Mouse (Mus musculus) skeletal muscle tissue, adult 2 months (tissue): ENCODE results near the gene Slc44a5.
"Not testable (repeated sequence)": the region's sequence is repeated elsewhere in the genome, so short reads cannot be mapped to it uniquely, and the experiment has no call there.

ENCODE experiments used
- DNase-seq: peaks from one replicate; pipeline ENCODE4 v3.0.0-alpha.2; 2012; ENCODE audit warnings: low read depth, low spot score

The Slc44a5 gene

GRCm38 (mm10) chr3:154101671-154102070, 128.4 kb downstream of the Slc44a5 start:
- no peak for DNase-seq

DNA sequence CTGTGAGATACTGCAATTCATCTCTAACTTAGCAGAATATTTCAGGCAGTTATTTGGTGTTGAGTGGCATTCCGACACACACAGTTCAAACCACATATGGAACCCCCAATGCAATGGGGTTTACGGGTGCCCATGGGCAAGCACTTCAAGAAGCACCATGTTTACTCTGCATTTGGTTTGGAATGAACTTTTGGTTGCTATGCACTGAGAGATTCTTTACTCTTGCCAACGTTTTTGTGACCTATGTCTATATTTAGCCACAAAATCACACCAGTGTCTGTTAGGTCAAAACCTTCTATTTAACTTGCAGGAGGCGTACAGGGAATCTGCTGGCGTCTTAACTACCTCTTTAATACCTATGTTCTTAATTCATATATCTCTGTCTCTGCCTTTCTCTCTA, 137.3 kb downstream of the Slc44a5 start:
- no peak for DNase-seq

DNA sequence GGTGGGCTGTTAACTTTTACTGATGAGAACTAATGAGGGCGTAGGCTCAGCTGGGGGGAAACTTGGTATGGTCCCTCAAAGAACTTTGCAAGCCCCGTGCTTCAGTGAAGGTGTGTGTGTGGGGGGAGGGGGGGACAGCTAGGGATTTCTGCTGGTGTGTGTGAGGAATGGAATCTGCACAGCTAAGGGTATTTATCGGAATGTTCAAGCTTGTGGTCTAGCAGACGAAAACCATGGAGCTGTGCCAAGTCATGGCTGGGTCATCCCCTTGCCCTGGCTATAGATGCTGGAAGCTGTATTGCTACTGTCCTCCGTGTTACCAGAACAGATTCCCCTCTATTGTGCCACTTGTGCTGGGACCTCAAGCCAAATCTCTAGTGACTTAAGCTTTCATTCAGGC, 138.0 kb downstream of the Slc44a5 start:
- no peak for DNase-seq

DNA sequence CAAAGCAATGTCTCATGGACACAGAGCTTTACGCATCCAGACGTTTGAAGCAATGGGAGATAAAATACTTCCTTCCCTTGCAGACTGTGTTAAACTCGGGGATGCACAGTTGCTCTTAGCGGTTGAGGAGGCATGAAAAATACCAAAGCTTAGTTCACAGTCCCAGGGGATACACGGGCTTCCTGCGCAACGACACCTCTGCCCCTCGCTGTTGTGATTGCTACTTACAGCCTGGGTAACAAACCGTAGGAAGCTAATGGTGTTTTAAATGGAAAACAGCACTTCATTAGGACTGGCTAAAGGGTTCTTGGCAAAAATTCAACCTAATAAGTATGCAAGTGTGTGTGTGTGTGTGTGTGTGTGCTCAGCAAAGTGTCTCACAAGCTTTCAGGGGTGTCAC, 141.8 kb downstream of the Slc44a5 start:
- no peak for DNase-seq

DNA sequence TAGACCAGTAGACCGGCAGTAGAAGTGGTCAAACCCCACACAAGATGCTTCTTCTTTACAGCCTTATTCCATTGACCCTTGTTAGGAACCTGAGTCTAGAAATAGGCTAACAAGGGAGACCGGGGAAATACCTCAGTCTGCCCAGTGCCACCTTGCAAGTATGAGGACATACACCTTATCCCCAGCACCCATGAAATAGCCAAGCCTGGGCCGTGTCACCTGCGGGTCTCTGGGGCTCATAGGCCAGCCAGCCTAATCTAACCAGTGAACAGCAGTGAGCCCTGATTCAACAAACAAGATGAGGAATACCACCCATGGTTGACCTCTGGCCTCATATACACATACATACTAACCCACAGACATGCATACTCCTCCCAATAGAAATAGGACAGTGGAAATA, 142.2 kb downstream of the Slc44a5 start:
- DNase-seq, result no peak

GRCm38 (mm10) chr3:154116000-154116399, 142.8 kb downstream of the Slc44a5 start:
- no peak for DNase-seq

DNA sequence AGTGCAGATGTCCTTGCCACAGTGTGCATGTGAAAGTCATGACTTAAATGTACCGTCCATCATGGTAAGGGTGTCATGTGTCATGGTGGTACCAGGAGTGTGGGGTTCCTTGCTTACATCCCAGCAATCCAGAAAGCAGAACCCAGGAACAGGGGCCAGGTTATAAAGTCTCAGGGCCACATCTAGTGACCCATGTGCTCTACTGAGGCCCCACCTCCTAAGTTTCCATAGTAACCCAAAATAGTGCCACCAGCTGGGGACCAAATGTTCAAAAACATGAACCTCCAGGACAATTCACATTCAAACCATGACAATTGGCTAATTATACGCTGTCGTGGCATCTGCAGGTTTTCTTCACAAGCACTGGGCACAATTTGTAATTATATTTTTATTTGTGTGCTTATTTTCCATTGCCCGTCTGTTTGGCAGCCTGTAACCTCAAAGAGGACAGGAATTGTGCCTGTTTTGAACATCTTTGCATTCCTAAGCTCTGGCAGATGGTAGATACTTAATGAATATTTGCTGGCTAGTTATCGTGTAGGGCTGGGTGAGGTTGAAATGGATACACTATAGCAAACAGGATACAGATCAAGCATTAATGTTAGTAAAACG, 145.9 kb downstream of the Slc44a5 start:
- DNase-seq, result no peak

GRCm38 (mm10) chr3:154122531-154122930, 149.3 kb downstream of the Slc44a5 start:
- no peak for DNase-seq

DNA sequence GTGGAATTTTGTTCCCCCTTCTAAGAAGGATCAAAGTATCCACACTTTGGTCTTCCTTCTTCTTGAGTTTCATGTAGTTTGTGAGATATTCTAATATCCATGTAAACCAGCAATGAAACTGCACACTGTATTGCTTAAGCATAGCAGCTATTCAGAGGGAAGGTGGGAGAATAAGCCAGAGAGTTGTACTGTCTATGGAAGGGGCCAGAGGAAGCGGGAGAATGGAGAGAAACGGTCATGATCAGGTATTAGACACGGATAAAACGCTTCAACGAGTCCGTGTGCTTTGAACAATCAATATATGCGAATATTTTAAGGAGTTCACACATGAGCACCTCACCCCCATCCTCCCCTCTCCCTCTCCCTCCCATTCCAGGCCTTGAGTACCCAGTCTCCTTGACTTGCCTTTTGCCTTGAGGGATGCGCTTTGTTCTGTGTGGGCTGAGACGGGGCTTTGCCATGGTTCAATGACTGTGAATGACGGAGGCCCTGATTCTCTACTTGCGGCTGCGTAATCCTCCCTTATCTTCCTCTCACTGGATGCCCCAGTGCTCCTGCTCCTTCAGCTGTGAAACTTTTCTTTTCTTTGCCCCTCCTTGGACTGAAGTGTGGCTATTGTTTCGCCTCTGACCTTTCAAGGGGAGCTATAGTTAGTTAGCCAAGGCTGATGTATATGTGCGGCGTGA, 151.8 kb downstream of the Slc44a5 start:
- no peak for DNase-seq

DNA sequence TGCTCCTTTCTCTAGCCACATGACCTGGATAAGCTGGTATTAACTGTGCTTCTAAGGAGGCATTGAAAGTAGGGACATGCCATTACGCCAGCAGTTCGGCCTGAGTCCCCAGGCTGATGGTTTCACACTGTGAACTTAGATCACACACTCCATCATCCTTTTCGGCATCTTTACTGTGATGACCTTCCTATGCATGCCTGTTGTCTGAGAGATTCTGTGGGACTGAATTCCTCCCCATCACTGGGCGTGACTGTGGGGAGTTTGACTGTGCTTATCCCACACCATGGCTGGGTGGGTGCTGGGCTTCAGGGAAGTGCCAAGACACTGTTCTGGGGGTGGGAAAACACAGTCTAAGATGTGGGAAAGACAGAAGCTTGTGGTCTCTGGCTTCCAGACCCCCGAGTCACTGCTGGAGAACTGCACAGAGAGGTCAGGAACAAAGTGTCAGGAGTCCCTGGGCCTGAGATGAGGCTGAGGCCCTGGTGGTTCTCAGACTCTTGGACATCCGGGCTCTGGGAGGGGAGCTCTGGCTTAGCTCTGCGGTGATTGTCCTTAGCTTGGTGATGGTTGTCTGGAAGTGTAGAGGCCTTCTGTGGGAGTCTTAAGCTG, 152.6 kb downstream of the Slc44a5 start:
- DNase-seq, result no peak

DNA sequence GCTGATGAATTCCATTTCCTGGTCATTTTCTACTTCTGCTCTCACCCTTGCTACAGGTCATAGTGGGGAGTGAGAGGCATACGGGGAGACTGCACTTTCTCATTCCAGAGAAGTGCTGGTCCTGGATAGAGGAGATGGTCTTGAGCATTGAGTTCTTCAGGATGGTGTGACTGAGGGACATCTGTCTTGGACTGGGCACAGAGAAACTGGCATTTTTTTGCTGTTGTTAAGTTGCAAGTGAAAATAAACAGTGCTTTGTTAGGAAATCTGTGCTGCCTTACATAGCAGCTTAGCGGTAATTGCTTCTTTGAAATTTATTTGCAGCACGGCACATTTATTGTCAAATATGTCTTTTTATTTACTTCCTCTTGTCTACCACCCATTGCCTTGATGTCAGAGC, 154.0 kb downstream of the Slc44a5 start:
- DNase-seq, result no peak

GRCm38 (mm10) chr3:154129036-154129435, 155.8 kb downstream of the Slc44a5 start:
- DNase-seq, result no peak

DNA sequence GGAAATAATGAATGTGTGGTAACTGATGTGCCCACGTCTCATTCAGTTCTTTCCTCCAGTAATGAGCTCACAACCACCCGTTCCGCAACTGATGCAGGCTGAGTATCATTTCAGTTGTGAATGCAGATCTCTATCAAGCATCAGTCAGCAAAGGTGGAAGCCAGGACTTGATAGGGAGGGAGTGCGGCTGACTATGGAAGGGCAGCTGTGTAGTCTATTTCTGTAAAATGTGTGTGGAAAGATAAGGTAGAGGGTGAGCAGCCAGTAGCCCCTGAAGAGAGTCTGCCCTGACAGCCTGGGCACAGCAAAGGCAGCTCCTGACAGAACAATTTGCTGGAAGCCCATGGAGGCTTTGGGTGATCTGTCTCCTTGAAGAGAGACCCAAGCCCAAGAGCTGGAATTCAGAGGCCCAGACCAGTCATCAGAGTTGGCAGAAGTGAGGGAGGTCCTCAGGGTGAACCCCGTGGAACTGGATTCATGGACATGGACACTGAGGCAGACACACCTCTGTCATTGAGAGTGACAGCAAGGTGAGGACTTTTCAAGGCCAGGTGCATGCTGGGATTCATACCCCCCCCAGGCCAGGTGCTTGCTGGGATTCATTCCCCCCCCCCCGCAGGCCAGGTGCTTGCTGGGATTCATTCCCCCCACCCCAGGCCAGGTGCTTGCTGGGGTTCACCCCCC, 157.3 kb downstream of the Slc44a5 start:
- no peak for DNase-seq

- DNase-seq, result no peak
These were observed 160.8 kb downstream of the Slc44a5 start for GRCm38 (mm10) chr3:154133986-154134385.

- no peak for DNase-seq
These were observed 161.5 kb downstream of the Slc44a5 start for GRCm38 (mm10) chr3:154134701-154135100.

DNA sequence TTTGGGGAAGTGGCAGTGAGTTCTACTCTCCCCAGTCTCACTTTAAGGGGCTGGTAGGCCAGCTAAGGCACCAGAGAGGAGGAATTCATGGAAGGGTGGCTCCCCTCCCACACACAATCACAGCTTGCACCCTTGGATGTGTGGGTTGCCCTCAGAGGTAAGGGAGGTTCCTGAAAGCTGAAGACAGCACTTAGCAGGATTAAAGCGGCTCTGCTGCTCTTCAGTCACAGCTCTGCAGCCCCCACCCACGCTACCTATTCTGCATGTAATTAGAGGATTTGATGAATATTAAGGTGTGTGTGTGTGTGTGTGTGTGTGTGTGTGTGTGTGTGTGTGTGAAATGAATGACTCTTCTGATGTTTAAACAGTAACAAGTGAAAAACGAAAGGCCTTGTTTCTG, 163.3 kb downstream of the Slc44a5 start:
- no peak for DNase-seq

- DNase-seq, result no peak
These were observed 168.1 kb downstream of the Slc44a5 start for GRCm38 (mm10) chr3:154141346-154141745.

GRCm38 (mm10) chr3:154142618-154143017, 169.4 kb downstream of the Slc44a5 start:
- DNase-seq, result no peak

DNA sequence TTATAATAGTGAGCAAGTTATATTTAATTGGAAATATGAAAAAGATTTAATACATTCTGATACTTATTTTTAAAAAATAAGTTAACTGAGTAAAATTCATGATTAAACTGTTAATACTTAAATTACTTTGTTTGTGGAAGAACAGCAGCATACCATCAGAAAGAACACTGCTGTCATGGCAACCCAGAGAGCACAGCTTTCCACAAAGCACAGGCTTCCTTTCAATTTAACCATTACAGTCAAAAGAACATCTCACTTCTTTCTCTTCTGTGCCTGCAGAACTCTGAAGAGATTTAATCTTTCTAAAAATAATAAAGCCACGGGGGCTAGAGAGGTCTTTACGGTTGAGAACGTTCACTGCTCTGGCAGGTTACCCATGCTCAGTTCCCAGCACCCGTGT, 172.5 kb downstream of the Slc44a5 start:
- no peak for DNase-seq

- DNase-seq, result no peak
These were observed 176.5 kb downstream of the Slc44a5 start for GRCm38 (mm10) chr3:154149778-154150177.

DNA sequence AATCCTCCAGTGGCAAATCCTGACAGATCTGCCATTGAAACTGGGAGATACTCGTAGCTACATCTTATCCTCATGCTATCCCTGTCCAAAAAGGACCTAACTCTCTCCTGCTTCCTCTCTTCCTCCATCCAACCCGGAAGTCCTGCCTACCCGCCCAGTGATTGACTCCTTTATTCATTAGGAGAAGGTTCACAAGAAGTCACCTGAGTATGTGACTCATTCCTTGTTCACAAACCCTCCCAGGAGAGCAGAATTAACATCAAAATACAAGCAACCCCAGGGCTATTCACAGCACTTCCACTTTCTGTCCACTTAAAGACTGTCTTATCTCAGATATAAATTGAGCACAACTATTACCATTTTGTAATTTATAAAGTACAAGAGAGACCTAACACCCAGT, 180.3 kb downstream of the Slc44a5 start:
- not testable (repeated sequence) for DNase-seq

- DNase-seq, result no peak
These were observed 192.6 kb downstream of the Slc44a5 start for GRCm38 (mm10) chr3:154165882-154166281.
